Mouse (Mus musculus) forebrain, embryonic 10.5 days (tissue): ENCODE measurements at regions not wholly inside any gene's neighbourhood (a gene's known extent, or its start where the extent isn't known, plus 50 kb on each side); places are given as distances from the start of the nearest gene placed in this dataset.
"Not testable (repeated sequence)": the region's sequence is repeated elsewhere in the genome, so short reads cannot be mapped to it uniquely, and the experiment has no call there.

ENCODE experiments used
- DNase-seq: peaks from one replicate; pipeline ENCODE4 v3.0.0-alpha.2; 2017; ENCODE audit warnings: low spot score; ENCODE audit errors: extremely low spot score
- H3K27ac ChIP-seq: fragments of 300-500 bp; sonication (generic); 2 replicates; pipeline ENCODE4 v1.5.1; 2016; ENCODE audit warnings: mild to moderate bottlenecking
- H3K27me3 ChIP-seq: fragments of 300-500 bp; sonication (generic); 2 replicates; pipeline ENCODE4 v1.6.1; 2016; ENCODE audit warnings: mild to moderate bottlenecking; ENCODE audit not compliant: poor library complexity, severe bottlenecking
- H3K36me3 ChIP-seq: fragments of 300-500 bp; sonication (generic); replicated peaks from 2 replicates; pipeline ENCODE4 v1.6.1; 2016; ENCODE audit warnings: mild to moderate bottlenecking, moderate library complexity
- H3K4me1 ChIP-seq: fragments of 300-500 bp; sonication (generic); 2 replicates; pipeline ENCODE4 v1.6.1; 2016
- H3K4me3 ChIP-seq: fragments of 300-500 bp; sonication (generic); 2 replicates; pipeline ENCODE4 v1.5.1; 2016; ENCODE audit warnings: mild to moderate bottlenecking, moderate library complexity
- H3K9me3 ChIP-seq: fragments of 300-500 bp; sonication (generic); 2 replicates; pipeline ENCODE4 v1.6.1; 2016; ENCODE audit warnings: mild to moderate bottlenecking, moderate library complexity
- WGBS: fragments of 180-500 bp; shearing (Covaris S2); methylation state at CpG from one replicate; pipeline ENCODE4 v1.1.7; 2016; 5-methylcytosine and 5-hydroxymethylcytosine counted together

GRCm38 (mm10) chr16:86853398-86853797 is 500.6 kb upstream of the N6amt1 start:
- DNase-seq = no peak
- WGBS = 84% methylated on average over 1 of the region's 1 CpGs
- no peaks in the 10 kb centered on the region for H3K9me3 ChIP-seq
- no peaks in the 10 kb centered on the region for H3K36me3 ChIP-seq
- no peak overlapping the region for H3K27ac ChIP-seq
- no peak overlapping the region for H3K4me3 ChIP-seq
- H3K27me3 ChIP-seq = no peaks in the 10 kb centered on the region
- H3K4me1 ChIP-seq = no peaks in the 10 kb centered on the region

GRCm38 (mm10) chr16:86838457-86839337 is 515.3 kb upstream of the N6amt1 start:
- H3K4me1 ChIP-seq = peaks cover 9% of the 10 kb centered on the region
- no peak overlapping the region for H3K27ac ChIP-seq
- no peaks in the 10 kb centered on the region for H3K36me3 ChIP-seq
- no peaks in the 10 kb centered on the region for H3K9me3 ChIP-seq
- no peak overlapping the region for H3K4me3 ChIP-seq
- WGBS = 46% methylated on average over 6 of the region's 6 CpGs
- H3K27me3 ChIP-seq = no peaks in the 10 kb centered on the region
- DNase-seq = no peak

GRCm38 (mm10) chr16:86827645-86828044 is 526.3 kb upstream of the N6amt1 start:
- Histone ChIP-seq H3K27ac (no peak overlapping the region), H3K4me3 (no peak overlapping the region), H3K36me3 (no peaks in the 10 kb centered on the region), H3K4me1 (no peaks in the 10 kb centered on the region), H3K9me3 (no peaks in the 10 kb centered on the region), H3K27me3 (no peaks in the 10 kb centered on the region)
- 68% methylated on average over 1 of the region's 1 CpGs for WGBS
- no peak for DNase-seq

GRCm38 (mm10) chr16:86826641-86827040 is 527.3 kb upstream of the N6amt1 start:
- Histone ChIP-seq H3K27me3 (no peaks in the 10 kb centered on the region), H3K4me3 (no peak overlapping the region), H3K27ac (no peak overlapping the region), H3K9me3 (no peaks in the 10 kb centered on the region), H3K4me1 (no peaks in the 10 kb centered on the region), H3K36me3 (no peaks in the 10 kb centered on the region)
- 87% methylated on average over 4 of the region's 4 CpGs for WGBS
- DNase-seq = no peak

- H3K27ac ChIP-seq = no peak overlapping the region
- 89% methylated on average over 1 of the region's 1 CpGs for WGBS
- no peak overlapping the region for H3K4me3 ChIP-seq
- no peak for DNase-seq
- H3K27me3 ChIP-seq = no peaks in the 10 kb centered on the region
- no peaks in the 10 kb centered on the region for H3K36me3 ChIP-seq
- no peaks in the 10 kb centered on the region for H3K9me3 ChIP-seq
- no peaks in the 10 kb centered on the region for H3K4me1 ChIP-seq
Observed at GRCm38 (mm10) chr16:86823496-86823895, 530.5 kb upstream of the N6amt1 start.

- no peak overlapping the region for H3K27ac ChIP-seq
- 96% methylated on average over 2 of the region's 2 CpGs for WGBS
- H3K4me1 ChIP-seq = no peaks in the 10 kb centered on the region
- H3K36me3 ChIP-seq = no peaks in the 10 kb centered on the region
- no peak for DNase-seq
- H3K4me3 ChIP-seq = no peak overlapping the region
- H3K9me3 ChIP-seq = no peaks in the 10 kb centered on the region
- no peaks in the 10 kb centered on the region for H3K27me3 ChIP-seq
Observed at GRCm38 (mm10) chr16:86821586-86821985, 532.4 kb upstream of the N6amt1 start.

- H3K4me1 ChIP-seq, H3K9me3 ChIP-seq, H3K27me3 ChIP-seq, H3K27ac ChIP-seq, H3K4me3 ChIP-seq, DNase-seq, H3K36me3 ChIP-seq: not testable (repeated sequence)
- 87% methylated on average over 1 of the region's 1 CpGs for WGBS
Observed at GRCm38 (mm10) chr16:86818639-86819038, 535.3 kb upstream of the N6amt1 start.

- Histone ChIP-seq H3K4me1 (no peaks in the 10 kb centered on the region), H3K36me3 (no peaks in the 10 kb centered on the region), H3K27ac (no peak overlapping the region), H3K9me3 (no peaks in the 10 kb centered on the region), H3K4me3 (no peak overlapping the region), H3K27me3 (no peaks in the 10 kb centered on the region)
- no peak for DNase-seq
- WGBS = 71% methylated on average over 8 of the region's 8 CpGs
Observed at GRCm38 (mm10) chr16:86816763-86817593, 537.0 kb upstream of the N6amt1 start.

- no peaks in the 10 kb centered on the region for H3K27me3 ChIP-seq
- H3K27ac ChIP-seq = no peak overlapping the region
- no peak overlapping the region for H3K4me3 ChIP-seq
- no peak for DNase-seq
- no peaks in the 10 kb centered on the region for H3K4me1 ChIP-seq
- WGBS = 85% methylated on average over 2 of the region's 2 CpGs
- no peaks in the 10 kb centered on the region for H3K36me3 ChIP-seq
- H3K9me3 ChIP-seq = no peaks in the 10 kb centered on the region
Observed at GRCm38 (mm10) chr16:86816006-86816405, 538.0 kb upstream of the N6amt1 start.

GRCm38 (mm10) chr16:86812692-86813091 is 541.3 kb upstream of the N6amt1 start:
- no peaks in the 10 kb centered on the region for H3K36me3 ChIP-seq
- no peaks in the 10 kb centered on the region for H3K27me3 ChIP-seq
- H3K9me3 ChIP-seq = no peaks in the 10 kb centered on the region
- 85% methylated on average over 5 of the region's 5 CpGs for WGBS
- H3K4me3 ChIP-seq = no peak overlapping the region
- DNase-seq = no peak
- H3K27ac ChIP-seq = no peak overlapping the region
- H3K4me1 ChIP-seq = no peaks in the 10 kb centered on the region

- Histone ChIP-seq H3K36me3 (no peaks in the 10 kb centered on the region), H3K27me3 (no peaks in the 10 kb centered on the region), H3K4me1 (no peaks in the 10 kb centered on the region), H3K27ac (no peak overlapping the region), H3K4me3 (no peak overlapping the region), H3K9me3 (no peaks in the 10 kb centered on the region)
- WGBS = 90% methylated on average over 5 of the region's 5 CpGs
- no peak for DNase-seq
Observed at GRCm38 (mm10) chr16:86808644-86809324, 545.2 kb upstream of the N6amt1 start.

GRCm38 (mm10) chr16:86806374-86806773 is 547.6 kb upstream of the N6amt1 start:
- WGBS = 88% methylated on average over 2 of the region's 2 CpGs
- no peaks in the 10 kb centered on the region for H3K9me3 ChIP-seq
- no peaks in the 10 kb centered on the region for H3K4me1 ChIP-seq
- no peaks in the 10 kb centered on the region for H3K36me3 ChIP-seq
- H3K4me3 ChIP-seq = no peak overlapping the region
- no peaks in the 10 kb centered on the region for H3K27me3 ChIP-seq
- DNase-seq = no peak
- H3K27ac ChIP-seq = no peak overlapping the region

- no peaks in the 10 kb centered on the region for H3K9me3 ChIP-seq
- WGBS = 88% methylated on average over 2 of the region's 2 CpGs
- H3K27me3 ChIP-seq = no peaks in the 10 kb centered on the region
- H3K36me3 ChIP-seq = no peaks in the 10 kb centered on the region
- DNase-seq = no peak
- no peak overlapping the region for H3K27ac ChIP-seq
- no peaks in the 10 kb centered on the region for H3K4me1 ChIP-seq
- H3K4me3 ChIP-seq = no peak overlapping the region
Observed at GRCm38 (mm10) chr16:86776086-86776485, 577.9 kb upstream of the N6amt1 start.
